Mouse (Mus musculus): Measurements from ENCODE around the gene Glipr1l3. TPM values are rescaled to one million over a fixed set of nuclear protein-coding genes. Genes with fewer than 3 reads are reported as not detected.

The Glipr1l3 gene
- polyA plus RNA-seq (2015; fragmentation: Illumina TruSeq; extraction: RNeasy Lipid Tissue Mini Kit (QIAGEN cat#74804); ENCODE audit: low read depth, low replicate concordance) = not detected

GRCm38 (mm10) chr10:112159882-112160560 is at the start of gene Glipr1l3:
TSS of gene Glipr1l3 (minus strand) at chr10:112160327.

GRCm38 (mm10) chr10:112163168-112163766 is 3.1 kb upstream of the Glipr1l3 start, which contains the start of gene Caps2:
TSS of gene Caps2 (plus strand) at chr10:112163621.

Other genes with a start within 250 kb of the Glipr1l3 start
- 40.1 TPM for gene Krr1, start 187.7 kb downstream of the Glipr1l3 start, polyA plus RNA-seq (2015; fragmentation: Illumina TruSeq; extraction: RNeasy Lipid Tissue Mini Kit (QIAGEN cat#74804); ENCODE audit: low read depth, low replicate concordance)
- 2.6 TPM for gene Glipr1, start 157.7 kb downstream of the Glipr1l3 start, polyA plus RNA-seq (2015; fragmentation: Illumina TruSeq; extraction: RNeasy Lipid Tissue Mini Kit (QIAGEN cat#74804); ENCODE audit: low read depth, low replicate concordance)
- gene Glipr1l1, start 100.1 kb downstream of the Glipr1l3 start, polyA plus RNA-seq (2015; fragmentation: Illumina TruSeq; extraction: RNeasy Lipid Tissue Mini Kit (QIAGEN cat#74804); ENCODE audit: low read depth, low replicate concordance) = not detected
- gene Glipr1l2, start 77.0 kb downstream of the Glipr1l3 start, polyA plus RNA-seq (2015; fragmentation: Illumina TruSeq; extraction: RNeasy Lipid Tissue Mini Kit (QIAGEN cat#74804); ENCODE audit: low read depth, low replicate concordance) = not detected
- gene Caps2, start 3.3 kb upstream of the Glipr1l3 start, polyA plus RNA-seq (2015; fragmentation: Illumina TruSeq; extraction: RNeasy Lipid Tissue Mini Kit (QIAGEN cat#74804); ENCODE audit: low read depth, low replicate concordance) = 0.59 TPM
- 62.4 TPM for gene Kcnc2, start 110.8 kb upstream of the Glipr1l3 start, polyA plus RNA-seq (2015; fragmentation: Illumina TruSeq; extraction: RNeasy Lipid Tissue Mini Kit (QIAGEN cat#74804); ENCODE audit: low read depth, low replicate concordance)

Measured in brain, adult 10 weeks (tissue).